Mouse (Mus musculus) mesoderm, embryonic 11.5 days (tissue): ENCODE data around the gene Spem2.

Experiments used
- DNase-seq: peaks from one replicate; pipeline ENCODE4 v3.0.0-alpha.2; 2012; ENCODE audit warnings: low read depth, low spot score

Gene Spem2

DNA sequence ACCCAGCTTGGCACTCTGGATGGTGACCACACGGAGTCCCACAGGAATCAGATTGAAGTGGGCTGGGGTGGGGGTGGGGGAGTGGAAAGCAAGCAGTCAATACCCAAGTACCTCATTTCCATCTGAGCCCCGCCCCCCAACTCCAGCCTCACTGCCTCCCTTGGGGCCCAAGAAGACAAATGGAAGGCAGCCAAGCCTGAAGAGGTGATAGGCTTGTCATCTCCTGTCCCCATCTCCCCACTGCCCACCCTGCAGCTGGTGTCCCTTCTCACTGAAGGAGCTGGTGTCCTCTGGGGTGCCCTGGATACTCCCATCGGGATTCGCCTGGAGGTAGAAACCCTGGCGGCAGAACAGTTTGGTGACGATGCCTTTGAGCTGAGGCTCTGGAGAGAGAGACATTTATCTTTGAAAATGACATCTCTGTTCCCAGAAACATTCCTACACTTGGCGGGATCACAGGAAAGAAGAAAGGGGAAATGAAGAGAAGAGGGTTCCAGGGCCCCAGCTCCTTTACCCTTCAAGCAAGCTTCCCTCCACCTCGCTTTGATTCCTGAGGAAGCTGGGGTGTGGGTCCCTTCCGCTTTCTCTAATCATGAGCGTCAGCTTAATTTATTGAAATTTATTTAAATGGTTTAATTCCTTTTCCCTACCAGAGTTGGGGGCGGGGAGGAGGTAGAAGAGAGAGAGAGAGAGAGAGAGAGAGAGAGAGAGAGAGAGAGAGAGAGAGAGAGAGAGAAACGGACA lies 18.7 kb downstream of the Spem2 start:
- DNase-seq = peak; percentile 50

DNA sequence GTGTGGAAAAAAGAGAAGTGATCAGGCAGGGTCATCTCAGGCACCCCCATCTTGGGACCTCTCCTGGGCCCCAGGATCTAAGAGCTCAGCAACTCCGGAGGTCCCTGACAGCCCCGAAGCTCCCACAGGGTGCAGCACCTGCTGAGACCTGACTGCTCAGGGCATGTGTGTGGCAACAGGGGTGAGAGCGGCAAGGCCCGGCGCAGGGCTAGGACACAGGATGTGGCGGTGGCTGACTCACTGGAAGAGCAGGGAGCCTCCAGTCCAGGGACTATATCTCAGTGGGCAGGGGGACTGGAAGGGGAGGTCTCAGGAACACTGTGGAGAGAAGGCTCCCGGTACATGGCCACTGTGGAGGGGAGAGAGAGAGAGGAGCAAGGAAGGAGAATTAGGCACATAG lies 20.3 kb downstream of the Spem2 start:
- no peak for DNase-seq

DNA sequence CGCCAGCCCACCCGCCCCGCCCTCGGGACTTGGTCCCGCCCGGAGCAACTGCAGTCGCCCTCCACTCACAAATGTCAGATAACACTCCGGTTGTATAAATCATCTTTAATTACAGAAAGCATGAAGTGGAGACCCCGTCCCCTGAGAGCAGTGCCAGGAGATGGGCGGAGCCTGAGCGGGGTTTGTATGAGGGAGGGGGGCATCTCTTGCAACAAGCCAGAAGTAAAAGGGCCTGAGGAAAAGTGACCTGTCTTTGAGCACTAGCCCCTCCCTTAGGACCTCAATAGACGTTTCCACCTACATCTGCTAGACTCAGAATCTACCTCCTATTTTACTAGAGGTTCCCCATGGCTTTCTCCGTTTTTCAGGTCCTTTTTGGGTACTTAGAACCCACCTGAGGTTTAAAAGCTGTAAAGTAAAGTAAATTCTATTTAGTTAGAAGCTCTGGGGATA lies 22.3 kb downstream of the Spem2 start:
- no peak for DNase-seq

DNA sequence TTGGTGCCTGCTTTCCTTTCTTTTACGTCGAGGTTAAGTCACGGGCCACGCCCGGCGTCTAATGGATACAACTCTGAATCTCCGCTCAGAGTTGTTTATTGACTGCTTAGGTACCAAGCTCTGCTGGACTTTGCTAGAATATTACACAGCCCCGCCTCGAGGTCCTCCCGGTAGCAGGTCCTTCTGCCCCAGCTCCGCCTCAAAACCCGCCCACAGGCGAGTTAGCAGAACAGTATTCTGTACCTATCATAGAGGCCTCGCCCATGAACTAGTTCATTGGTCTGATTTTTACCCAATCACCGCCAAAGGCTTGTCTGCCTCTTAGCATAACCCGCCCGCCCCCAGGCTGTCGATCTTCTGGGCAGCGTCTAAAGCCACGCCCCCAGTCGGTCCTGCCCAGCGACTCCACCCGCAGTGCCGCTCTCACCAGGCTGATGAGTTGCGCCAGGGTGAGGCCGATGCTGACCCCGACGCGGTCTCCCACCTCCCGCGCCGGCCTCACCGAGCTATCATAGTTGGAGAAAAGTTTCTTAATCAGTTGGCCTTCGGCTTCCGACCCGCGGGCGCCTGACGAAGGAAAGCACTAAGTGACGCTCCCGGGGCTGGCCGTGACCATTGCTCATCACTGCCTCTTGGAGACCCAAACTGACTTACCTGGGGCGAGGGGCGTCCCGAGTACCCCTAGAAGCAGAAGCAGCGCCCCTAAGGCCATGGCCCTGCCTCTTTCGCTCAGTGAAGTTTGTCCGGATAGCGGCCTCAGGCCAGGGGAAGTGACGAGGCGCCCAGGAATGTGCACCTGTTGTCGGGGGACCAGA lies 22.9 kb downstream of the Spem2 start, which contains the start of gene Chrnb1:
Gene Chrnb1 (minus strand): TSS at position 776 of the 815 bp plus-strand sequence.
- DNase-seq = peak; percentile 93

DNA sequence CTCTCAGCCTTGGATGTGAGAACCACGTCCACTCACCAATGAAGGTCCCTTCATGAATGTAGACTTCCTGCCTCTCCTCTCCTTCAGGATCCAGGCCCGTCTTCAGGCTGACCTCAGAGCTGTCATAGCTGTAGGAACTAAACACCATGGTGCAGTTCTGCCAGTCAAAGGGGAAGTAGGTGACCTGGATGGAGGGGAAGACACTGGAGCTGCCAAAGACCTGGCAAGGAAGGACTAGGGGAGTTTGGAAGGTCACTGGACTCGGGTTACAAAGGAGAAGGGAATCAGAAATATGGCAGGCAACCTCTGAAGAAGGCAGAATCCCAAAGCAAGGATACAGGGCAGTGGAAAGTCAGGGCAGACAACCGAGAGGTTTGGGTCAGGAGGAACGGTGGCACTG lies 24.8 kb downstream of the Spem2 start:
- DNase-seq = no peak

DNA sequence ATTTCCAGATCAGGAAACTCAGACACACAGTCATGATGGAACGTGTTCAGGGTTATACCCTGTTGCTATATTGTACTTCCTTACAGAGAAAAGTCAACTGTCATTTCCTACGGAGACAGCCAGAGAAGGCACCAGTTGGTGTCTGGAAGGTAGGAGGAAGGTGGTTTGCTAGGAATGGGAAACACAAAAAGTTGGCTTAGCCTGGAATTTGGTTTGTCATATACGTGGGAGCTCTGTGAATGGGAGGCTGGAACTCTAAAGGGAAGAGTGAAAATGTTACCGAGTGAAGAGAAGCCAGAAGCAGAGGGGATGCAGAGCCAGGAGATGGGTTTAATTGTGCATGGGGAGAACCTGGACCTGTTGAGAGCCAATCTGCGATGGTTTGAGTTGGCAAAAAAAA lies 26.8 kb downstream of the Spem2 start:
- no peak for DNase-seq

GRCm38 (mm10) chr11:69789431-69789830 lies 28.8 kb downstream of the Spem2 start:
- no peak for DNase-seq

GRCm38 (mm10) chr11:69787306-69787705 lies 31.0 kb downstream of the Spem2 start:
- DNase-seq = no peak

DNA sequence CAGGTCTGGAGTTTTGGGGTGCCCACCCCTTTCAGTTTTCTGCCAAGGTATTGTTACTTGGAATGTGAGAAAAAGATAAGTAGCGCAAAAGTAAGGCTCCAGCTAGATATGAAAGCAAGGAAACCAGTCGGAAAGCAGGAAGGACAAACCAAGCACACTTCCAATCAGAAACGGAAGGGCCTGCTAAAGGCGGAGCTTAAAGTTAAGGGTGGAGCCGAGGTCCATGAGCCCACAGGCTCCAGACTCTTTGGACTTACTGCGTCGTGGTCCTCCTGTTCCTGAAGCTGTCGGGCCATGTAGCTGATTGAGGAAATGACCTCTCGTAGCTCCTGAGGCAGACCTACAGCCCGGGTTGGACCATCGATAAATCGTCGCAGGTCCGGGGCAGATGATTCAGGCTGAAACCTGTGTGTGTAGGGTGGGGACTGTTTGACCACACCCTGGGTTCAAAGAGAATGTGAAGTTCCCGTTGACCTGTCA lies 33.4 kb downstream of the Spem2 start:
- DNase-seq = no peak

DNA sequence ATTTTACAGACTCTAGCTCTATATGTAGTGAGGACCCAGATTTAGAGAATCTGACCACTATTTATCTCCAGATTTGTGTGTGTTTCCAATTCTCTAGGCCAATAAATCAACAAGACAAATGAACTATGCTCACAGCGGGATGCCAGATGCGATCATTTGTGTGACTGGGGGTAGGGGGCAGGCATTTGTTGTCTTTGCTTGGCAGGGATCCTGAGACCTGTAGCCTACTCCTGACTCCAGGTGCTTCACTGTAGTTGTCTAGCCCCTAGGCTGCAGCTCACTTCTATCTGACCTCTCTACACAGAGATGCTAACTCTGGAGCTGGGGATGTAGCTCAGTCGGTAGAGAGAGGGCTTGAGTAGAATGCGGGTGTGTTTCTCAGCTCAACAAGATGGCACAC lies 36.4 kb downstream of the Spem2 start:
- DNase-seq = no peak

DNA sequence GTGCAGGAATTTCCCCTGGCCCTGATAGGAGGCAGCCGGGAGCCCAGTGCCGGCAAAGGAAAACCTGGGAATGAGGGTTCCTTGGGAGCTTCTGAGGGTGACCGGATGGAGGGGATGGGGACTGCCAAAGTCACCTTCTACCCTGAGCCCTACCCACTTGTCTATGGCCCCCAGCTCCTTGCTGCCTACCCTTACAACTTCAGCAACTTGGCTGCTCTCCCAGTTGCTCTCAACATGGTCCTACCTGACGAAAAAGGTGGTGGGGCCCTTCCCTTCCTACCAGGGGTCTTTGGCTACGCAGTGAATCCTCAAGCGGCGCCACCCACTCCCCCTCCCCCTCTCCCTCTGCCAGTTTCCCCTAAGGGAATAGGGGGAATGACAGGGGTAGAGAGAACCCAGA lies 39.3 kb downstream of the Spem2 start:
- no peak for DNase-seq

- no peak for DNase-seq
Measured at GRCm38 (mm10) chr11:69778258-69778982, 39.8 kb downstream of the Spem2 start.

DNA sequence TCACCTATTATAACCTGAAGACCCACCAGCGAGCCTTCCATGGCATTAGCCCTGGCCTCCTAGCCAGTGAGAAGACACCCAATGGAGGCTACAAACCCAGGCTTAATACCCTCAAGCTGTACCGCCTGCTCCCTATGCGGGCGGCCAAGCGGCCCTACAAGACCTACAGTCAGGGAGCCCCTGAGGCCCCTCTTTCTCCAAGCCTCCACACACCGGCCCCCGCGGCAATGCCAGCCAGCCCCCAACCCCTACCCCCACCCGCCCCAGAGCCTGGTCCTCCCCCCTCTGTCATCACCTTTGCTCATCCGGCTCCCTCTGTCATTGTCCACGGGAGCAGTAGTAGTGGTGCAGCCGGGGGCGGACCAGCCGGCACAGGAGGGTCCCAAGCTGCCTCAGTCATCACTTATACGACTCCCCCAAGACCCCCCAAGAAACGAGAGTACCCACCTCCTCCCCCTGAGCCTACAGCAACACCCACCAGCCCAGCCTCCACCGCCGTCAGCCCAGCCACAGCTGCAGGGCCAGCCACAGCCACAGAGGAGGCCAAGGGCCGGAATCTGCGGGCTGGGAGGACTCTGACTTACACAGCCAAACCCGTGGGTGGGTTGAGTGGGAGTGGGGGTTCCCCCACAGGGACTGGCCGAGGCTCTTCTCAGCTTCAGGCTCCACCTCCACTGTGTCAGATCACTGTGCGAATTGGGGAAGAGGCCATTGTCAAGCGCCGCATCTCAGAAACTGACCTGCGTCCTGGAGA lies 40.6 kb downstream of the Spem2 start:
- no peak for DNase-seq

- DNase-seq = no peak
Measured at GRCm38 (mm10) chr11:69776488-69776887, 41.8 kb downstream of the Spem2 start.

GRCm38 (mm10) chr11:69775716-69776115 lies 42.5 kb downstream of the Spem2 start:
- DNase-seq = no peak

- no peak for DNase-seq
Measured at GRCm38 (mm10) chr11:69774961-69775360, 43.3 kb downstream of the Spem2 start.

DNA sequence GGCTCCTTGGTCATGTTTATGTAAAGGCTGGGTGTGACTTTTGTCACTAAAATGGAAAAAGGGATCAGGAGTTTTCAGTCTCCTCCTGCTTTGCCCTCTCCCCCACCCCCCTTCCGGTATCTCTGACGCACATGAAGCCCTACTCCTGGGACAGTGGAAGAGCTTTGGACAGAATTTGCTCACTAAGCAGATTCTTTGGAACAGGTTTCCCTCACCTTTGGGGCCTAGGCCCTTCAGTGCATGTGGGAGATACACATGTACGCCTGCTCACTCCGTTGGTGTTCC lies 50.7 kb downstream of the Spem2 start:
- no peak for DNase-seq

- no peak for DNase-seq
Measured at GRCm38 (mm10) chr11:69766872-69767624, 51.2 kb downstream of the Spem2 start.
